Mouse (Mus musculus) CH12.LX (cell line): ENCODE measurements around the gene Sphk2. TPM values are rescaled to one million over a fixed set of nuclear protein-coding genes. Genes with fewer than 3 reads are reported as not detected.

ENCODE experiments used
- DNase-seq: peaks from one replicate; pipeline ENCODE4 v3.0.0-alpha.2; 2013; ENCODE audit errors: extremely low read depth
- H3K27ac ChIP-seq: 2 replicates; pipeline ENCODE4 v1.5.1; 2012; ENCODE audit warnings: low read depth, mild to moderate bottlenecking, control low read depth, moderate library complexity; ENCODE audit not compliant: insufficient read depth
- H3K27me3 ChIP-seq: replicated peaks from 2 replicates; pipeline ENCODE3; 2012; ENCODE audit warnings: inconsistent platforms
- H3K36me3 ChIP-seq, 2 experiments: replicated peaks in 1 of 2; 2 replicates each; pipeline versions ENCODE3 to v1.6.1; 2012; ENCODE audit warnings: inconsistent platforms in 1 of 2, low read length in 1 of 2, mild to moderate bottlenecking in 1 of 2, mixed read lengths in 1 of 2, moderate library complexity in 1 of 2; ENCODE audit not compliant: control insufficient read depth in 1 of 2, insufficient read depth in 1 of 2
- H3K4me1 ChIP-seq, 2 experiments: 2 replicates each; pipeline ENCODE4 v1.6.1; 2012; ENCODE audit warnings: inconsistent platforms in 1 of 2, moderate library complexity in 1 of 2; ENCODE audit not compliant: insufficient read depth in 2 of 2, control insufficient read depth in 1 of 2
- H3K4me2 ChIP-seq: 2 replicates; pipeline ENCODE4 v1.6.1; 2012; ENCODE audit warnings: low read depth, mild to moderate bottlenecking, control low read depth; ENCODE audit not compliant: poor library complexity, insufficient read depth, severe bottlenecking
- H3K4me3 ChIP-seq, 3 experiments: fragments of 150-350 bp in 1 of 3; sonication (generic) in 1 of 3; replicated peaks in 1 of 3; 2 replicates each; pipeline versions ENCODE3 to v1.5.1; 2011 to 2012; ENCODE audit warnings: low read depth in 2 of 3, low read length in 2 of 3, mild to moderate bottlenecking in 2 of 3, moderate library complexity in 2 of 3, control low read depth in 1 of 3, improper control_type of control experiment in 1 of 3, inconsistent platforms in 1 of 3, mixed read lengths in 1 of 3; ENCODE audit not compliant: poor library complexity in 1 of 3
- H3K79me2 ChIP-seq: replicated peaks from 2 replicates; pipeline ENCODE4 v1.6.1; 2012; ENCODE audit warnings: mild to moderate bottlenecking, moderate library complexity; ENCODE audit not compliant: control insufficient read depth, poor library complexity, insufficient read depth, severe bottlenecking; ENCODE audit errors: extremely low read depth
- H3K9ac ChIP-seq: 2 replicates; pipeline ENCODE4 v1.6.1; 2012; ENCODE audit warnings: low read depth, mild to moderate bottlenecking, control low read depth, moderate library complexity; ENCODE audit not compliant: insufficient read depth
- H3K9me3 ChIP-seq: replicated peaks from 2 replicates; pipeline ENCODE3; 2012; ENCODE audit warnings: low read length, inconsistent platforms, mixed read lengths
- CTCF ChIP-seq, 2 experiments: IDR thresholded peaks in 1 of 2; conservative IDR thresholded peaks in 1 of 2; 2 replicates each; pipeline ENCODE4 v1.5.1; 2011 to 2012; ENCODE audit warnings: low read depth in 2 of 2, low read length in 2 of 2, improper control_type of control experiment in 1 of 2, inconsistent platforms in 1 of 2, mild to moderate bottlenecking in 1 of 2, moderate library complexity in 1 of 2
- E2F4 ChIP-seq: IDR thresholded peaks from 2 replicates; pipeline ENCODE4 v1.6.1; 2011; ENCODE audit warnings: low read depth, low read length, improper control_type of control experiment; ENCODE audit not compliant: insufficient replicate concordance
- ELF1 ChIP-seq: IDR thresholded peaks from 2 replicates; pipeline ENCODE4 v1.6.1; 2014; ENCODE audit warnings: low read depth, mild to moderate bottlenecking, inconsistent platforms, low read length, improper control_type of control experiment
- HCFC1 ChIP-seq: IDR thresholded peaks from 2 replicates; pipeline ENCODE4 v1.6.1; 2012; ENCODE audit warnings: low read depth, mild to moderate bottlenecking, inconsistent platforms, low read length, improper control_type of control experiment
- IRF4 ChIP-seq: IDR thresholded peaks from 2 replicates; pipeline ENCODE4 v1.6.1; 2014; ENCODE audit warnings: low read depth, mild to moderate bottlenecking, inconsistent platforms, low read length, improper control_type of control experiment
- JUN ChIP-seq: IDR thresholded peaks from 2 replicates; pipeline ENCODE4 v1.6.1; 2011; ENCODE audit warnings: low read depth, mild to moderate bottlenecking, low read length, improper control_type of control experiment, moderate library complexity; ENCODE audit not compliant: insufficient read depth
- JUND ChIP-seq: conservative IDR thresholded peaks from 2 replicates; pipeline ENCODE4 v1.6.1; 2011; ENCODE audit warnings: low read depth, low read length, improper control_type of control experiment
- MAX ChIP-seq: IDR thresholded peaks from 2 replicates; pipeline ENCODE4 v1.6.1; 2011; ENCODE audit warnings: low read length, improper control_type of control experiment
- MAZ ChIP-seq: IDR thresholded peaks from 2 replicates; pipeline ENCODE4 v1.6.1; 2012; ENCODE audit warnings: low read depth, mild to moderate bottlenecking, inconsistent platforms, low read length, improper control_type of control experiment, moderate library complexity
- MXI1 ChIP-seq: IDR thresholded peaks from 2 replicates; pipeline ENCODE4 v1.6.1; 2011; ENCODE audit warnings: mild to moderate bottlenecking, low read depth, low read length, improper control_type of control experiment
- POLR2A ChIP-seq: IDR thresholded peaks from 2 replicates; pipeline ENCODE4 v1.6.1; 2011; ENCODE audit warnings: low read depth, mild to moderate bottlenecking, improper control_type of control experiment, low read length
- POLR2AphosphoS2 ChIP-seq: IDR thresholded peaks from 2 replicates; pipeline ENCODE4 v1.6.1; 2011; ENCODE audit warnings: low read depth, low read length, improper control_type of control experiment
- SIN3A ChIP-seq: IDR thresholded peaks from 2 replicates; pipeline ENCODE4 v1.6.1; 2012; ENCODE audit warnings: low read length, improper control_type of control experiment, inconsistent platforms
- SMC3 ChIP-seq: IDR thresholded peaks from 2 replicates; pipeline ENCODE4 v1.6.1; 2011; ENCODE audit warnings: low read depth, low read length, improper control_type of control experiment
- TBP ChIP-seq: conservative IDR thresholded peaks from 2 replicates; pipeline ENCODE4 v1.6.1; 2011; ENCODE audit warnings: low read depth, low read length, improper control_type of control experiment
- TCF12 ChIP-seq: IDR thresholded peaks from 2 replicates; pipeline ENCODE4 v1.6.1; 2014; ENCODE audit warnings: low read depth, mild to moderate bottlenecking, inconsistent platforms, low read length, improper control_type of control experiment
- UBTF ChIP-seq: IDR thresholded peaks from 2 replicates; pipeline ENCODE4 v1.6.1; 2012; ENCODE audit warnings: low read depth, mild to moderate bottlenecking, inconsistent platforms, low read length, improper control_type of control experiment, moderate library complexity
- USF1 ChIP-seq: IDR thresholded peaks from 2 replicates; pipeline ENCODE4 v1.6.1; 2014; ENCODE audit warnings: low read depth, mild to moderate bottlenecking, inconsistent platforms, low read length, improper control_type of control experiment
- USF2 ChIP-seq: conservative IDR thresholded peaks from 2 replicates; pipeline ENCODE4 v1.6.1; 2011; ENCODE audit warnings: low read depth, low read length, improper control_type of control experiment
- ZMIZ1 ChIP-seq: IDR thresholded peaks from 2 replicates; pipeline ENCODE4 v1.6.1; 2012; ENCODE audit warnings: low read depth, mild to moderate bottlenecking, inconsistent platforms, low read length, improper control_type of control experiment
- dilution Hi-C: fragments of 300-500 bp; cut with MboI; formaldehyde crosslinking; loops from 2 replicates; pipeline ENCODE4 v1.14.3; 2020; ENCODE audit warnings: low sequenced_read_pairs; ENCODE audit not compliant: extremely low pct_unique_long_range_greater_than_20kb, extremely low pct_ligation_motif_present
- in situ Hi-C: fragments of 300-500 bp; cut with MboI; formaldehyde crosslinking; loops from 3 replicates; pipeline ENCODE4 v1.14.3; 2019; ENCODE audit warnings: low sequenced_read_pairs, low pct_ligation_motif_present, low pct_unique_long_range_greater_than_20kb, mixed read lengths
- polyA plus RNA-seq: library from polyadenylated mRNA; unstranded; fragments of >175 nt; gene quantifications from 2 replicates; pipeline ENCODE4 v1.2.1, GENCODE M21; 2012; ENCODE audit warnings: low read depth; ENCODE audit not compliant: insufficient read length
- total RNA-seq, 2 experiments: library from RNA; depleted of rRNA; stranded (reverse); fragments of 300-350 nt in 1 of 2; fragments of >200 nt in 1 of 2; gene quantifications; 2 replicates each; pipeline ENCODE4 v1.2.3; 2012 to 2014

Sphk2 gene
- total and polyA plus RNA-seq, 3 experiments = 9.4 to 22.4 (median 16.6) TPM

DNA sequence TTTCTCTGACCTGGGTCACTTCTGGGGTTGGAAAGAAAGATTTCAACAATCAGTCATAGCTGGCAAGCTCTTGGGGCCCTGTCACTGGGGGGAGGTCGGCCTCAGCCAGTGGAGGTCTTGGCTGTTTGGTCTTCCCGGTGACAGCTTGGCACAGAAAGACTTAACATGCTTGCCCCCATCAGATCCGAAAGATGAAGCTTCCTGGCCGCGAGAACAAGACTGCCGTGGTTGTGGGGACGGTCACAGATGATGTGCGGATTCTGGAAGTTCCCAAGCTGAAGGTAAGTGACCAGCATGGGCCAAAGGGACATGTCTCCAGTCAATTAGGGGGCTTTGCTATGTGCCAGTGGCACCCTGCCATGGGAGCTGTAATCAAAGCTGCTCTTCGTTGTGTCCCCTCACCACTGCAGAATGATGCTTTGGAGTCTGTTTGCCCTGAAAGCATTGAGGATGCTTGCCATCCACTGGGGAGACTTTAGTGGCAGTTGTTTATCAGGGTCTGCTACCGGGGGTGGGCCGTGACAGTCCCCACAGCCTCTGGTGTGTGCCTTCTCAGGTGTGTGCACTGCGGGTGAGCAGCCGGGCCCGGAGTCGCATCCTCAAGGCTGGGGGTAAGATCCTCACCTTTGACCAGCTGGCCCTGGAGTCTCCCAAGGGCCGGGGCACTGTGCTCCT lies 2.1 kb upstream of the Sphk2 start:
- peak overlapping the region; percentile 98; the same call in 1 of the 2 replicates for H3K9ac ChIP-seq
- H3K27ac ChIP-seq = peak overlapping the region; percentile 4; the same call in 1 of the 2 replicates
- no peaks in the 10 kb centered on the region for H3K9me3 ChIP-seq
- peak overlapping the region in 2 of 3 experiments; percentile 95 to 100 for H3K4me3 ChIP-seq
- H3K4me1 ChIP-seq = peaks cover 7 to 35% of the 10 kb centered on the region in 2 experiments; a peak in 3 of 4 replicates
- H3K79me2 ChIP-seq = peaks cover 36% of the 10 kb centered on the region
- dilution Hi-C loops = no loop called here
- peak overlapping the region; percentile 39 for H3K4me2 ChIP-seq
- TF ChIP-seq POLR2AphosphoS2 (peak; percentile 31; the same call in 1 of the 2 replicates), MAX (no peak), TBP (no peak), JUND (no peak)
- TF ChIP-seq, all 38 proteins: peak for 1
- in situ Hi-C loops = no loop called here
- H3K36me3 ChIP-seq = peaks cover 57 to 71% of the 10 kb centered on the region in 2 experiments
- no peak for DNase-seq
- no peaks in the 10 kb centered on the region for H3K27me3 ChIP-seq

DNA sequence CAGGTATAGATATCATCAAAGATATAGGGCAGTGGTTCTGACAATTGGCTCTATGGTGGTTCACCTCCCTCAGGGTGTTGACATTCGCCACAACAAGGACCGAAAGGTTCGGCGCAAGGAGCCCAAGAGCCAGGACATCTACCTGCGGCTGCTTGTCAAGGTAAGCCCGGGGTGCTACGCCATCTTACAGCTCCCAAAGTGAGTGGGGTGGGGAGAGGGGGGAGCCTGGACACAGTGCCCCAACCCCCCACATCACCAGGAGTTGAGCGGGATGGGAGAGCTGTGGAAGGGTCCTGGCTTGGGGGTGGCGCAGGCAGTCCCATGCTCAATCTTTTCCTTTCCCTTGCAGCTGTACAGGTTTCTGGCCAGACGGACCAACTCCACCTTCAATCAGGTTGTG lies 1.4 kb upstream of the Sphk2 start:
- Histone ChIP-seq H3K36me3 (peaks cover 51 to 64% of the 10 kb centered on the region in 2 experiments), H3K9ac (peak overlapping the region; percentile 98), H3K4me3 (peak overlapping the region; percentile 95 to 100 (median 97)), H3K27ac (peak overlapping the region; percentile 14; the same call in 1 of the 2 replicates), H3K9me3 (no peaks in the 10 kb centered on the region), H3K27me3 (no peaks in the 10 kb centered on the region), H3K4me2 (peak overlapping the region; percentile 39), H3K79me2 (peaks cover 43% of the 10 kb centered on the region), H3K4me1 (peaks cover 7 to 40% of the 10 kb centered on the region in 2 experiments; a peak in 3 of 4 replicates)
- TF ChIP-seq ZMIZ1 = 0 out of 2 replicates have a peak, but pooled peaks have one; percentile 15
- TF ChIP-seq MXI1 = peak; percentile 35; the same call in 1 of the 2 replicates
- TF ChIP-seq ELF1 = no peak
- in situ Hi-C loops (no loop called here), dilution Hi-C loops (no loop called here)
- no peak for DNase-seq

DNA sequence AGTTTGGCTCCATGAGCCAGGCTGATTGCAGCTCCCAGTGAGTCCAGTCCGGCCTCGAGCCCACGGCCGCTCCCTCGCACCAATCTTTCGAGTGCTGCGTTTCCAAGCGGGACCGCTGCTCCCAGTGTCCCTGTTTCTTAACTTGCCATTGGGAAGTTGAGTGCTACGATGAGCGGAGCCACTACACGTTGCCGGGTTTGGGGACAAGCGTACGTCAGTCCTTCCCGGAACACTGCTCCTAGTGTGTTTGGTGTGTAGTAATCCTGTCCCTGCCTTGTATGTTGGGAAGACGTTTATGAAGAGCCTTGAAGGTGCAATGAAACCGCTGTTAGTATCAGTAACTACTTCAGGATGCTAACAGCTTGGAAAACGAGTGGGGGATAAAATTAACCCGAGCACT lies 529 bp upstream of the Sphk2 start:
- peaks cover 46 to 64% of the 10 kb centered on the region in 2 experiments for H3K36me3 ChIP-seq
- no peaks in the 10 kb centered on the region for H3K9me3 ChIP-seq
- dilution Hi-C loops (no loop called here), in situ Hi-C loops (no loop called here)
- peak overlapping the region; percentile 79 for H3K27ac ChIP-seq
- no peak overlapping the region for H3K4me2 ChIP-seq
- no peak for DNase-seq
- H3K4me1 ChIP-seq = peaks cover 7 to 44% of the 10 kb centered on the region in 2 experiments; a peak in 3 of 4 replicates
- H3K79me2 ChIP-seq = peaks cover 47% of the 10 kb centered on the region
- H3K27me3 ChIP-seq = no peaks in the 10 kb centered on the region
- TF ChIP-seq CTCF (conservative IDR thresholded peaks at IDR 0.05 in 1 of 2, IDR thresholded peaks at IDR 0.05 in 1 of 2; ENCODE audit: low read depth in 2 of 2, low read length in 2 of 2) = no peak
- peak; percentile 1; the same call in 1 of the 2 replicates for TF ChIP-seq MAX
- no peak for TF ChIP-seq TCF12
- TF ChIP-seq USF2 = no peak
- no peak for TF ChIP-seq JUN
- no peak for TF ChIP-seq USF1
- no peak for TF ChIP-seq E2F4
- TF ChIP-seq UBTF = no peak; the same call in 1 of the 2 replicates
- TF ChIP-seq MAZ = no peak
- no peak for TF ChIP-seq SIN3A
- no peak for TF ChIP-seq IRF4
- TF ChIP-seq POLR2A = no peak
- TF ChIP-seq HCFC1 = no peak
- 0 out of 2 replicates have a peak, but pooled peaks have one; percentile 8 for TF ChIP-seq ZMIZ1
- TF ChIP-seq SMC3 = no peak
- H3K9ac ChIP-seq = peak overlapping the region; percentile 98
- H3K4me3 ChIP-seq = peak overlapping the region; percentile 95 to 100 (median 97)
